Mouse (Mus musculus): ENCODE measurements around the gene Gm45837. TPM values are rescaled to one million over a fixed set of nuclear protein-coding genes. Genes with fewer than 3 reads are reported as not detected.

The Gm45837 gene
- total RNA-seq, 2 experiments from 2014 or later: not detected

DNA sequence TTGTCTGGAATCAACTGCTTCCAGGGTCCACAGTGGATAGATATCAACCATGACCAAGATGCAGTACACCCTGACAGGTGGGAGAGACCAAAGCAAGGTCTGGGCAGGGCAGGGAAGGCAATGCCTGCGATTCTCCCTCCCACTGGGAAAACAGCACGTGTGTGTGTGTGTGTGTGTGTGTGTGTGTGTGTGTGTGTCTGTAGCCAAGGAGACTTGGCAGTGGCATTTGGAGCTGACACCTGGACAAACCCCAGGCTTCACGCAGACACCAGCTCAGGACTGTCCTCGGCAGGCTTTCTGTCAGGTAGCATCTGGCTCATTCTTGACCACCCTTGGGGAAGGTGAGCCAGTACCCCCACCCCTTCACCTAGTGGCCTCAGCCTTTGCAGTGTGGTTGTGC is 69.2 kb downstream of the Gm45837 start:
- TF ChIP-seq CTCF (IDR thresholded peaks at IDR 0.05): no peak
- intact Hi-C loops (cut with DNase I): no loop called here
- DNase-seq: no peak
- Histone ChIP-seq H3K4me3 (no peak overlapping the region), H3K27ac (peak overlapping the region; percentile 16; the same call in 1 of the 2 replicates)

- intact Hi-C loops (cut with DNase I): no loop called here
- no peak overlapping the region for H3K4me3 ChIP-seq
- DNase-seq: no peak
- TF ChIP-seq CTCF (IDR thresholded peaks at IDR 0.05): no peak
- H3K27ac ChIP-seq: peak overlapping the region; percentile 16; the same call in 1 of the 2 replicates
Measured at GRCm38 (mm10) chr7:101480671-101481070, 70.0 kb downstream of the Gm45837 start.

DNA sequence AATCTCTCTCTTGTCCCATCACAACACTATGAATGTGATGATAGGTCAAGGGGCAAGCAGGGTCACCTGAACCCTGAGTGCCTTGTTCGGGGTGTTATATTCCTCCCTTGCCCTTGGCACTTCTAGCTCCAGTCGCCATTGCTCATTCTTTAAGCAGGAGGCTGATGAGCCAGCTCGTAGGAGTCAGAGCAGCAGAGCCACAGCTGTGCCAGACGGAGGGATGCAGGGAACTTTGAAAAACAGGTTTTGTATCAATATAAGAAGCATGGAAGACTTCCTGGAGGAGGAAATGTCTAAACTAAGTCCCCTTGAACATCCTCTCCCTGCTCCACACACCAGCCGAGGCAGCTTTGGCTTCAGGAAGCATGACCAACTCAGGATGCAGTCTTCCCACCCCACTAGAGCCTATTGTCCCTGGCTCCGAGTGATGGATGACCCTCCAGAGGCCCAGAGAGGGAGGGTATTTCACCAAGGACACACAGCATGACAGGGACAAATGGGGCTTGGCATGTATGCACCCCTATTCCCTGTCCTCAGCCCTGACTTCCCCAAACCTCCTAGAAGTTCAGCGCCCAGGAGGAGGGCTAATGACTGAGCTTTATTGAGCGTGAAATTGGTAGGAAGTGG is 71.3 kb downstream of the Gm45837 start:
- DNase-seq: no peak
- Histone ChIP-seq H3K4me3 (no peak overlapping the region), H3K27ac (no peak overlapping the region)
- TF ChIP-seq CTCF (IDR thresholded peaks at IDR 0.05): no peak
- intact Hi-C loops (cut with DNase I): loop anchor here (2.0 kb wide), 1 partner anchor 21 kb away; no protein-coding TSS in a partner anchor

DNA sequence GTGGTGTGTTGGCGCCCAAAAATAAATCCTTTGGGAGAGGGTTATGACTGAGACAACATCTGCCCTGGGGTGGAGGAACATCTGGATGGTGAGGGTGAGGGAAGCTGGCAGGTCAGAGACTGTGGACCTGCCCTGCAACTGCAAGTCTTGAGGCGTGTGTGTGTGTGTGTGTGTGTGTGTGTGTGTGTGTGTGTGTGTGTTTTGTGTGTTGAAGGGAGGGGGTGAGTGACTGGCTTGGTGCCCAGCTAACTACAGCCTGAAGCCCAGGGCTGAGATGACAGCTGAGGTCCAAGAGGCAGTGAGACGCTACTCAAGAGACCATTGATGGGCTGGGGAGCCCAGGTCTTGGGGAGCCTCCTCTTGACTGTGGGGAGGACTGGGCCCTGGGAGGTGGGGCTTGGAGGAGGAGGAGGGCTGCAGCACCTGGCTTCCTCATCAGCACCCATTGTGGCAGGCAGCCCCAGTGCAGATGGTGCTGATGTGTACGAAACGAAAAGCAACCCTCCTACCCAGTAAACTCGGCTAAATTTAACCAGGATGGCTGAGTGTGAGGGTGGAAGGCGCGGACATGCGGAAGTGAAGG is 71.9 kb downstream of the Gm45837 start:
- intact Hi-C loops (cut with DNase I): loop anchor here (2.0 kb wide), 1 partner anchor 22 kb away; no protein-coding TSS in a partner anchor
- Histone ChIP-seq H3K4me3 (peak overlapping the region; percentile 43), H3K27ac (peak overlapping the region; percentile 84)
- TF ChIP-seq CTCF (IDR thresholded peaks at IDR 0.05): no peak
- DNase-seq: no peak

DNA sequence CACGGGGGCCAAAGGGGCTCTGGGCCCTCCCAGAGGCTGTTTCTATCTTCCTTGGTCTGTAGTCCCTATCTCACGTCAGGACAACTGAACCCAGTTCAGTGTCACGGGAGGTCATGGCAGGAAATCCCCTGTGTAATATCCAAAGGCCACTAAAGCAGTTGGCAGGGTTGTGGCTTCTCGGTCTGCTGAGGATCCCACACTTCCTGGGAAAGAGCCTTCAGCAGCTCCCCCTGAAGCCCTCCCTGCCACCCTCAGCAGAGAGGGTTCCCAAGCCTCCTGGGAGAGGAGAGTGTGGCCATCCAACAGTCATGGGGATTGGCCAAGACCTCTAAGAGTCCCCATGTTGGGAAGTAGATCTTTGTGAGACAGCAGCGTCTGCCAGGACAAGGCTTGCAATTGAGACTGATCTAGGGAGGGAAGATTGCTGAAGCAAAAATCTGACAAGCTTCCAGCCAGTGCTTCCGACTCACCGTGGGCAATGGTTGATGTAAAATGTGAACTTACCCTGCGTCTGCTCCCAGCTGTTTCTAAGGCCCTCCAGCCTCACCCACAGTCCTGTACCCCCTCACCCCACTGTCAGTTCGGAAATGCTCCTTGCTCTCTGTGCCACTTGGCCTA is 72.9 kb downstream of the Gm45837 start:
- Histone ChIP-seq H3K4me3 (peak overlapping the region; percentile 43), H3K27ac (peak overlapping the region; percentile 84)
- TF ChIP-seq CTCF (IDR thresholded peaks at IDR 0.05): no peak
- peak; percentile 62 for DNase-seq
- intact Hi-C loops (cut with DNase I): loop anchor here (2.0 kb wide), 1 partner anchor 23 kb away; no protein-coding TSS in a partner anchor

- no peak overlapping the region for H3K27ac ChIP-seq
- DNase-seq: no peak
- intact Hi-C loops (cut with DNase I): no loop called here
- H3K4me3 ChIP-seq: no peak overlapping the region
- TF ChIP-seq CTCF (IDR thresholded peaks at IDR 0.05): no peak
Measured at GRCm38 (mm10) chr7:101487102-101487501, 76.4 kb downstream of the Gm45837 start.

GRCm38 (mm10) chr7:101490952-101491351 is 80.3 kb downstream of the Gm45837 start:
- H3K27ac ChIP-seq: no peak overlapping the region
- H3K4me3 ChIP-seq: no peak overlapping the region
- TF ChIP-seq CTCF (IDR thresholded peaks at IDR 0.05): no peak

GRCm38 (mm10) chr7:101498385-101498784 is 87.7 kb downstream of the Gm45837 start:
- TF ChIP-seq CTCF (IDR thresholded peaks at IDR 0.05): no peak
- Histone ChIP-seq H3K4me3 (no peak overlapping the region), H3K27ac (peak overlapping the region; percentile 21)
- DNase-seq: peak; percentile 8
- intact Hi-C loops (cut with DNase I): no loop called here

More at GRCm38 (mm10) chr7:101490952-101491351, 80.3 kb downstream of the Gm45837 start:
- DNase-seq: no peak
- intact Hi-C loops (cut with DNase I): no loop called here

DNA sequence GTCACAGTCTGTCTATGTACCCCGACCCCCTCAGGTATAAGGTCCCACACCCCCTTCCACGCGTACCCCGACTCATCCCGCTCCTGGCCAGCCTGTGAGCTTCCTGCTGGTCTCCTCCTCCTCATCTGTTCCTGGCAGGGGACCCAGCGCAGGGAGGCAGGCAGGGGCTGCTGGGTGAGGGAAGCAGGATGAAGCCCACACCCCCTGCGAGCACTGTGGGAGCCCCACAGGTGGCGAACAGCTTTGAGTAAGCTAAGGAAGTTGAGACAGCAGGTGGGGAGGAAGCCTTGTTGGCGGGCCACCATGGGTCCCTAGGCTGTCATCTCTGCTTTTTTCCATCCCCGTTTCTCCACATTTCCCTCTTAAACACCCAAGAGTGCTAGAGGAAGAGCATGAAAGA is 88.6 kb downstream of the Gm45837 start:
- Histone ChIP-seq H3K4me3 (no peak overlapping the region), H3K27ac (0 out of 2 replicates have a peak overlapping the region, but pooled peaks have one; percentile 4)
- no peak for TF ChIP-seq CTCF (IDR thresholded peaks at IDR 0.05)
- peak; percentile 16 for DNase-seq
- intact Hi-C loops (cut with DNase I): no loop called here

DNA sequence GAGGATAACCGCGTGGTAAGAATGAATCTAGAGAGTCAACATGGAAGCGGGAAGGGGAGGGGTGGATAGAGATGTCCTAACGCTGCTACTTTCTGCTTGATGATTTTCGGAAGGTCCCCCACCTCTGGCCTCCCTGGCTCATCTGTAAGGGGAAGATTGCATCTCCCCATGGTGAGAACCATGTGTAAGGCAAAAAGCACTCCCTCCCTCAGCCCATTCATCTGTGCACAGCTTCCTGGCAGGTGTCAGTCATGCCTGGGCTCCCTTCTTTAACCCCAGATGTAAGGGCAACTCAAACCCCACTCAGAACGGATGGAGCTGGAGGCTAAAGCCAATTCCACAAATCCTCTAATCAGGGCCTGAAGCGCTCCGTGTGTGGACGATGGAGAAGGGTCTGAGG is 89.0 kb downstream of the Gm45837 start:
- intact Hi-C loops (cut with DNase I): no loop called here
- peak; percentile 8 for DNase-seq
- TF ChIP-seq CTCF (IDR thresholded peaks at IDR 0.05): no peak
- no peak overlapping the region for H3K4me3 ChIP-seq
- 0 out of 2 replicates have a peak overlapping the region, but pooled peaks have one; percentile 4 for H3K27ac ChIP-seq

- TF ChIP-seq CTCF (IDR thresholded peaks at IDR 0.05): no peak
- Histone ChIP-seq H3K27ac (no peak overlapping the region), H3K4me3 (no peak overlapping the region)
- DNase-seq: no peak
- intact Hi-C loops (cut with DNase I): no loop called here
Measured at GRCm38 (mm10) chr7:101501236-101501635, 90.5 kb downstream of the Gm45837 start.

DNA sequence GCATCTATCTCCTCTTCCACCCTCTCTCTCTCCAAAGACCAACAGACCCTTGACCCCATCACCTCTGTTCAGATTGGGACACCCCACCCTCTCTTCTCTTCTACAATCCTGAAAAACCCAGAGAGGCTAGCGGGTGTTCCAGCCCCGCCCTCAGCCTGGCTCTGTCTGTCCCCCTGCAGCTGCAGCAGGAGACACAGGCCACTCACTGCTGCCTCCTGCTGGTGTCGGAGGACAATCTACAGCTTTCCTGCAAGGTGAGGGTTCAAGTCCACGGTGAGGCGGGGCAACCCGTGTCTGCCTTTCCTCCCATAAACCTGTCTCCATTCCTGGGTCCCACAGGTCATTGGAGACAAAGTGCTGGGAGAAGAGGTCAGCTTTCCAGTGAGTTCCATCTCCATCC is 91.0 kb downstream of the Gm45837 start:
- no peak for DNase-seq
- Histone ChIP-seq H3K4me3 (no peak overlapping the region), H3K27ac (no peak overlapping the region)
- TF ChIP-seq CTCF (IDR thresholded peaks at IDR 0.05): peak; percentile 56
- intact Hi-C loops (cut with DNase I): no loop called here

DNA sequence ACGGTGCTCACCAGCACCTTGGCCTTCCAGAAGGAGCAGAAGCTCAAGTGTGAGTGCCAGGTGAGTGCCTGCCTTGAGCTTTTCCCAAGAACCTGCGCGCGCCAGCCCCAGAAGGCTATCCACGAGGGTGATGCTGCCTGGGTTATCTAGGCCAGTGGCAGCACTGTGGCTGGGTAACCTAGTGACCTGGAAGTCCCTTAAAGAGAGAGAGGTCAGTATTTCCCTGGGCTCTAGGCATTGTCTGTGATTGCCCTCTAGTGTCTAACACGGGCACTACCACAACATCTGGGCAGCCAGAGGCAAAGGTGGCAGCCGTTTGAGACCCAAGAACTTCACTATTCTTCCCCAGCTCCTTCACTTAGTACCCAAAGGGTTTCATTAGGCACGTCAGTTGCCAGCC is 92.7 kb downstream of the Gm45837 start:
- intact Hi-C loops (cut with DNase I): loop anchor here (1.0 kb wide), 1 partner anchor 53 kb away; no protein-coding TSS in a partner anchor
- no peak overlapping the region for H3K27ac ChIP-seq
- H3K4me3 ChIP-seq: no peak overlapping the region
- DNase-seq: peak; percentile 73
- TF ChIP-seq CTCF (IDR thresholded peaks at IDR 0.05): peak; percentile 96

All from gastrocnemius, adult 2 months (tissue).